Mouse (Mus musculus): ENCODE measurements around the gene Vps53.

DNA sequence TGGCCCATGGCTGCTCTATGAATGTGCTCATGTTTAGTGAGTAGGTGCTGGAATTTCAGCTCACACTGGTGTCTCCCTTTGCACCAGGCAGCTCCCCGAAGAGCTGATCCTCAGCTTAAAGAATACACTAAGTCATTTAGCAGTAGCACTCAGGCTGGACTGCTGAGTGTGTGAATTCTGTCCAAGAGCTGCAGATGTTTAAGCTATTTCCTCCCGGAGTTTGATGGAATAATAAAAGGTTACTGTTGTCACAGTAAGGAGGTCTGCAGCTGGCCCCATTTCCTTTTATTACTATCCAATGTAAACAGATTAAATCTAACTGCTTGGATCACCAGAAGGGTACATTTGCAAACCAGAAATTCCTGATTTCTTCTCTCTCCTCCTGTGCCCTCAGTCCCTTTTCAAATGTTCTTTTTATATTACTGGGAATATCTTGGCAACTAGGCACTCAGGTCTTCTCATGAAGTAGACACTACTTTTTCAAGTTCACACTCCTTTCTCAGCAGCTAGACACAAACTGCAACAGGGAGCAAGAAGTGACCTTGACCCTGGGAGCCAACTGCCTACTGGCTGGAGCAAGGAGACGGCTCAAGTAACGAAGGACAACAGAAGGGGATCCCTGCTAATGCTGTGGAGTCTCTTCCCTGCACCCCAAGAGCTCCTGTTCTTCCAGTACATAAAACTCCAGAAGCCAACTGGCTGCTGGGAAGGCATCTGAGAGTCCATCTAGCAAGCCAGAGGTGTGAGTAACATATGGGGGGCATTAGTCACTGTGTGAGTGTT, 80.1 kb downstream of the Vps53 start:
- TF ChIP-seq MYOG (IDR thresholded peaks at IDR 0.05; ENCODE audit: control insufficient read depth in 1 of 3, insufficient read depth in 1 of 3, insufficient read length in 2 of 3, low read depth in 2 of 3) = no peak
- TF ChIP-seq POLR2A (IDR thresholded peaks at IDR 0.05; ENCODE audit: insufficient read length, low read depth) = no peak
